Mouse (Mus musculus) 416B (cell line): ENCODE measurements at regions not wholly inside any gene's neighbourhood (a gene's known extent, or its start where the extent isn't known, plus 50 kb on each side); places are given as distances from the start of the nearest gene placed in this dataset.
"Not testable (repeated sequence)": the region's sequence is repeated elsewhere in the genome, so short reads cannot be mapped to it uniquely, and the experiment has no call there.

Experiments used
- DNase-seq: peaks from one replicate; pipeline ENCODE4 v3.0.0; 2011; ENCODE audit warnings: low read depth

DNA sequence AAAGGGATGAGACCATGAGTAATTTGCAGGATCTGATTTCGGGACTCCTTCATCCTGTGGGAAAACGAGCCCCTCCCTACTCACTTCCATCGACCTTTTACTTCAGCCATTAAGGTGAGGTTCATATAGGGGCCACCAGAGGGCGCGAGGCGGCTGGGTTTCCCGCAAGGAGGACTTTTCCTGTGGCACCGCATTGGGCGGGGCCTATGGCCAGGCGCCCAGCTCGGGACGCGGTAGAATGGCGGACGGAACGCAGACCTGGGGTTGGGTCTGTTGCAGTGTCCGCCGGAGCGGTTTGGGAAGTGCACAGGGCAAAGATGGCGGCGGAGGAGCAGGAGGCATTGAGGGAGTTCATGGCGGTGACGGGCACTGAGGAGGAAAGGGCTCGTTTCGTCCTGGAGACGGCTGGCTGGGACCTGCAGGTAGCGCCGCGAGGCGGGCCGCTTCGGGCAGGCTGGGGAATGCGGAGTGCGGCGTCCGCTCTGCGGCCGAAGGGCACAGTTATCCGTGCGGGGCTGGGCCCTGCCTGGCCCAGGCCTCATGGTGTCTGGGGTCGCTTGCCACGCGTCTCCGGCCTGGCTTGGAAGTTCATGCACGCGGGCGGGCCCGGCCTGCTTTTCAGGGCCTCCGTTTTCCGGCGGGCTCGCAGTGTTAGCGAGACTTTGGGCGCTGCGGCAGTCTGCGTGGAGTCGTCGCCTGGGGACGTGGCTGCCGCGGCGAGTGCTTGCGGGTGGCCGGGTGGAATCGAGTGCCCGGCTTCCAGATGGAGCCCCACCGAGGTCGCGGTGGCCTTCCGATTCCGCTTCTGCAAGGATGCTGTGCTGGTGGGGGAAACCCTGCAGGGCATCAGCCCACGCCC is 219.1 kb downstream of the Gm31371 start:
- peak; percentile 89 for DNase-seq

DNA sequence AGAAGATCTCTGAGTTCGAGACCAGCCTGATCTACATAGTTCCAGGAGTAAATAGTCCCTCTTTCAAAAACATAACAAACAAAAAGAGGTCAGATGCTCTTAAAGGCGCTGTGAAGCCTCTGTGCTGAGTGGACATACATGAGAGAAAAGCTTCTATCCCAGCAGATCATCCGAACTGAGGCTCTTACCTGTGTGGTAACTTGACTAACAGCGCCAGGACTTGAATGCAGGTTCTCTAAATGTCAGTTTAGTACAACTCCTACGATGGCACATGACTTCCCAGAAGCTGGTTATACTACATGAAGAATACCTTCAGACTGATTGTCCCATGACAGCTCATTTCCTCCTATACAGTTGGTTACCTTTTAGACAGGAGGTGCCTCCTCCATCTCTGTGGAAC is 220.4 kb downstream of the Gm31371 start:
- DNase-seq = not testable (repeated sequence)

DNA sequence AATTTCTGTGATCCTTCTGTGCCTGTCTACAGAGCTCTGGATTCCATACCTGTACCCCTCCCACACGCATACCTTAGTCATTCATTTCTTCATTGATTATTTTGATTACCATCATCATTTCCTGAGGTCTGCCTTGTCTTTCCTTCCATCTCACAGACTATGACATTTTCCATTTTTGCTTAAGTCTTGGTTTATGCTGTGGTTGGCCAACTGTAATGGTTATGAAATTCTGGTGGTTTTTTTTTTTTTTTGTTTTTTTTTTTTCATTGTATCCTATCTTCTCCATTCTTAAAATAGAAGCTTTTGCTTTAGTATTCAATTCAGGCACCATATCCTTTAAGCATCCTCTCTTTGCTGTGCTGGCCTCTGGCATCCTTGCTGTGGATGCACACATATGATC is 227.4 kb downstream of the Gm15319 start:
- peak; percentile 32 for DNase-seq

DNA sequence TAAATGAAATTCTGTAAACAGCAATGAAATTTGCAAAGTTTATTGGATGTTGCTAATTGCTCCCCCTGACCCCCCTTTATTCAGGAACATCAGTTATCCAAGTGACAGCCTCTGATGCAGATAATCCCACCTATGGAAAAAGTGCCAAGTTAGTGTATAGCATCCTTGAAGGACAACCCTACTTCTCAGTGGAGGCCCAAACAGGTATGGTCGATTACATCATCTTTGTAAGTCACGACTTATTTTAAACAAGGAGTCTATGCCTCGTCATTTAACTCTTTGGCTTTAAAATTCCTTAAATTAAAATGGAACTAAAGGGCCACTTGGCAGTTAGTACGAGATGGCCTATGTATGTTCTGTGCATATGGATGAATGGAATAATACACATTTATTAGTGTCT is 217.6 kb downstream of the Gm15319 start:
- DNase-seq = not testable (repeated sequence)

DNA sequence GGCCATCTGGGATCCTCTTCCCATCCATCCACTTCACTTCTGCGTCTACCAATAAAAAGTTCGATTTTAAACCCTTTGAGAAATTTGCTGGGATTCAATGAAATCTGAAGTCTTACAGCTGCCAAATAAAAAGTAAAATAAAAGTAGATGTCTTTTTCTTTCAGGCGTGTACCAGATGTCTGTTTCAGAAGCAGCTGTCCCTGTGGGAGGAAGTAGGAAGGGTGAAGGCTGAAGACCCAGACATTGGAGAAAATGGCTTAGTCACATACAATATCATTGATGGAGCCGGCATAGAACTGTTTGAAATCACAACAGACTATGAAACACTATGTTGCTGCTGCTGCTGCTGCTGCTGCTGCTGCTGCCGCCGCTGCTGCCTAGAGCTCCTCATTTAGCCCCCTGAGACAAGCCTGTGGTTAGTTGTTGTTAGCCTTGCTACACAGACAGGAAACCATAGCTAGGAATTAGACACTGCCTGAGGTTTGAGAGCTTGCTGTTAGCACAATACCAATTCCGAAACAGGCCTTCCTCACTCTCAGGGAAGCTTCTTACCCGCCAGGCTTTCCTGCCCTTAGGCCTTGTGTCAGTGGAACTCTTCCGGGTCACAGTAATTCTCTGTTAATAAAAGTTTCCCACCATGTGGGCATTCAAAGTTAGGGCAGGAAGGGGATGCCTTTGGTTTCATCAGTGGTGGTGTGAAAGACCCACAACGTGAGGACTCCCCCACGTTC is 211.5 kb downstream of the Gm15319 start:
- not testable (repeated sequence) for DNase-seq

DNA sequence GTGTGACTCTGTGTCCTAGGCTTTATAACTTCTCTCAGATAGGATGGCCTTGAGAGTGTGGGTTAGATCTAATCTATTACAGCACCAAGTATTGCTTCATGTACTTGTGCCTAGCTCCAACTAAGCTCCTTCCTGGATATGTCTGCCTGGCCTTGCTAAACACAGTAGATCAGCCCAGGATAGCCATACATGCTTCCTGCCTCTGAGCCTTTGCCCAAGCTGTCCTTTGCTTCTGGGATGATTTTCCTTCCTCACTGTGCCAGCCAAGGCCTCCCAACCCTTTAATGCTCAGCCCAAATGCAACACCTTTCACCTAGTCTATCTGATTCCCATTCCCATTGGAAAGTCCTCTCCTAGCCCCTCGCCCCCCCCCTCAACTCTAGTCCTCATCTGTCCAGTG is 208.9 kb downstream of the Gm15319 start:
- DNase-seq = not testable (repeated sequence)
